Mouse (Mus musculus): ENCODE results near the gene Liph. TPM values are rescaled to one million over a fixed set of nuclear protein-coding genes. Genes with fewer than 3 reads are reported as not detected.
"Not testable (repeated sequence)": the region's sequence is repeated elsewhere in the genome, so short reads cannot be mapped to it uniquely, and the experiment has no call there.

Gene Liph
- polyA plus RNA-seq, 1 experiment from 2014 or later = 0.54 TPM

GRCm38 (mm10) chr16:21996881-21997641 is 1.6 kb upstream of the Liph start:
- Histone ChIP-seq H3K27ac (peak overlapping the region; percentile 42), H3K27me3 (ENCODE audit: insufficient read depth, poor library complexity, severe bottlenecking) (peaks cover 3% of the 10 kb centered on the region; the same call in 1 of the 2 replicates), H3K9me3 (no peaks in the 10 kb centered on the region), H3K4me1 (peaks cover 15% of the 10 kb centered on the region), H3K36me3 (no peaks in the 10 kb centered on the region), H3K4me3 (no peak overlapping the region)
- 20% methylated on average over 5 of the region's 5 CpGs for WGBS
- no peak for DNase-seq (ENCODE audit: low spot score)

- WGBS = 42% methylated on average over 4 of the region's 4 CpGs
- peak overlapping the region; percentile 42 for H3K27ac ChIP-seq
- H3K27me3 ChIP-seq (ENCODE audit: insufficient read depth, poor library complexity, severe bottlenecking) = peaks cover 3% of the 10 kb centered on the region; the same call in 1 of the 2 replicates
- no peaks in the 10 kb centered on the region for H3K36me3 ChIP-seq
- H3K4me3 ChIP-seq = no peak overlapping the region
- H3K9me3 ChIP-seq = no peaks in the 10 kb centered on the region
- no peak for DNase-seq (ENCODE audit: low spot score)
- H3K4me1 ChIP-seq = peaks cover 15% of the 10 kb centered on the region
These were observed 939 bp upstream of the Liph start for GRCm38 (mm10) chr16:21996402-21996801.

- 79% methylated on average over 2 of the region's 2 CpGs for WGBS
- Histone ChIP-seq H3K4me1 (peaks cover 6% of the 10 kb centered on the region), H3K36me3 (no peaks in the 10 kb centered on the region), H3K27me3 (ENCODE audit: insufficient read depth, poor library complexity, severe bottlenecking) (no peaks in the 10 kb centered on the region), H3K4me3 (no peak overlapping the region), H3K27ac (no peak overlapping the region), H3K9me3 (no peaks in the 10 kb centered on the region)
- DNase-seq (ENCODE audit: low spot score) = no peak
These were observed 3.7 kb downstream of the Liph start for GRCm38 (mm10) chr16:21991774-21992173.

- not testable (repeated sequence) for H3K4me1 ChIP-seq; H3K36me3 ChIP-seq; H3K27me3 ChIP-seq (ENCODE audit: insufficient read depth, poor library complexity, severe bottlenecking); H3K9me3 ChIP-seq; H3K4me3 ChIP-seq; DNase-seq (ENCODE audit: low spot score); H3K27ac ChIP-seq
These were observed 4.6 kb downstream of the Liph start for GRCm38 (mm10) chr16:21990893-21991292.

GRCm38 (mm10) chr16:21987956-21988355 is 7.5 kb downstream of the Liph start:
- Histone ChIP-seq H3K36me3 (no peaks in the 10 kb centered on the region), H3K4me1 (no peaks in the 10 kb centered on the region), H3K4me3 (no peak overlapping the region), H3K9me3 (no peaks in the 10 kb centered on the region), H3K27ac (no peak overlapping the region), H3K27me3 (ENCODE audit: insufficient read depth, poor library complexity, severe bottlenecking) (no peaks in the 10 kb centered on the region)
- WGBS = 66% methylated on average over 5 of the region's 5 CpGs
- DNase-seq (ENCODE audit: low spot score) = no peak

GRCm38 (mm10) chr16:21986191-21986590 is 9.3 kb downstream of the Liph start:
- Histone ChIP-seq H3K27me3 (ENCODE audit: insufficient read depth, poor library complexity, severe bottlenecking) (no peaks in the 10 kb centered on the region), H3K4me3 (no peak overlapping the region), H3K27ac (no peak overlapping the region), H3K9me3 (no peaks in the 10 kb centered on the region), H3K4me1 (no peaks in the 10 kb centered on the region), H3K36me3 (no peaks in the 10 kb centered on the region)
- WGBS = 58% methylated on average over 3 of the region's 3 CpGs
- DNase-seq (ENCODE audit: low spot score) = no peak

GRCm38 (mm10) chr16:21984091-21984490 is 11.4 kb downstream of the Liph start:
- Histone ChIP-seq H3K4me1 (no peaks in the 10 kb centered on the region), H3K36me3 (no peaks in the 10 kb centered on the region), H3K9me3 (no peaks in the 10 kb centered on the region), H3K27ac (no peak overlapping the region), H3K4me3 (no peak overlapping the region), H3K27me3 (ENCODE audit: insufficient read depth, poor library complexity, severe bottlenecking) (no peaks in the 10 kb centered on the region)
- WGBS = 80% methylated on average over 12 of the region's 12 CpGs
- DNase-seq (ENCODE audit: low spot score) = no peak

- WGBS = 90% methylated on average over 4 of the region's 4 CpGs
- Histone ChIP-seq H3K4me1 (no peaks in the 10 kb centered on the region), H3K9me3 (no peaks in the 10 kb centered on the region), H3K27ac (no peak overlapping the region), H3K36me3 (no peaks in the 10 kb centered on the region), H3K4me3 (no peak overlapping the region), H3K27me3 (ENCODE audit: insufficient read depth, poor library complexity, severe bottlenecking) (no peaks in the 10 kb centered on the region)
- DNase-seq (ENCODE audit: low spot score) = no peak
These were observed 11.9 kb downstream of the Liph start for GRCm38 (mm10) chr16:21983581-21983980.

GRCm38 (mm10) chr16:21983146-21983545 is 12.3 kb downstream of the Liph start:
- H3K27me3 ChIP-seq (ENCODE audit: insufficient read depth, poor library complexity, severe bottlenecking) = no peaks in the 10 kb centered on the region
- no peaks in the 10 kb centered on the region for H3K4me1 ChIP-seq
- no peak overlapping the region for H3K27ac ChIP-seq
- H3K36me3 ChIP-seq = no peaks in the 10 kb centered on the region
- WGBS = 89% methylated on average over 9 of the region's 9 CpGs
- no peak overlapping the region for H3K4me3 ChIP-seq
- H3K9me3 ChIP-seq = no peaks in the 10 kb centered on the region
- DNase-seq (ENCODE audit: low spot score) = no peak

GRCm38 (mm10) chr16:21977347-21977746 is 18.1 kb downstream of the Liph start:
- no peak overlapping the region for H3K27ac ChIP-seq
- WGBS = 74% methylated on average over 5 of the region's 5 CpGs
- H3K9me3 ChIP-seq = no peaks in the 10 kb centered on the region
- H3K36me3 ChIP-seq = no peaks in the 10 kb centered on the region
- DNase-seq (ENCODE audit: low spot score) = no peak
- H3K4me1 ChIP-seq = peaks cover 9% of the 10 kb centered on the region
- peaks cover 25% of the 10 kb centered on the region for H3K27me3 ChIP-seq (ENCODE audit: insufficient read depth, poor library complexity, severe bottlenecking)
- H3K4me3 ChIP-seq = no peak overlapping the region

GRCm38 (mm10) chr16:21976203-21976602 is 19.3 kb downstream of the Liph start:
- no peak overlapping the region for H3K27ac ChIP-seq

GRCm38 (mm10) chr16:21971446-21971845 is 24.0 kb downstream of the Liph start:
- Histone ChIP-seq H3K27ac (no peak overlapping the region), H3K4me3 (no peak overlapping the region), H3K9me3 (no peaks in the 10 kb centered on the region), H3K36me3 (no peaks in the 10 kb centered on the region), H3K27me3 (ENCODE audit: insufficient read depth, poor library complexity, severe bottlenecking) (peaks cover 19% of the 10 kb centered on the region), H3K4me1 (peaks cover 9% of the 10 kb centered on the region)
- 59% methylated on average over 4 of the region's 4 CpGs for WGBS
- DNase-seq (ENCODE audit: low spot score) = no peak

More at GRCm38 (mm10) chr16:21976203-21976602, 19.3 kb downstream of the Liph start:
- H3K27me3 ChIP-seq (ENCODE audit: insufficient read depth, poor library complexity, severe bottlenecking) = peaks cover 26% of the 10 kb centered on the region
- no peaks in the 10 kb centered on the region for H3K36me3 ChIP-seq
- no peaks in the 10 kb centered on the region for H3K9me3 ChIP-seq
- peak overlapping the region; percentile 47 for H3K4me3 ChIP-seq
- no peak for DNase-seq (ENCODE audit: low spot score)
- WGBS = 5% methylated on average over 16 of the region's 16 CpGs
- peaks cover 11% of the 10 kb centered on the region for H3K4me1 ChIP-seq

- Histone ChIP-seq H3K4me1 (0 out of 2 replicates have a peak, but pooled peaks cover 2% of the 10 kb centered on the region), H3K27ac (no peak overlapping the region), H3K27me3 (ENCODE audit: insufficient read depth, poor library complexity, severe bottlenecking) (peaks cover 16% of the 10 kb centered on the region), H3K9me3 (no peaks in the 10 kb centered on the region), H3K4me3 (no peak overlapping the region), H3K36me3 (no peaks in the 10 kb centered on the region)
- no peak for DNase-seq (ENCODE audit: low spot score)
- WGBS = 71% methylated on average over 6 of the region's 6 CpGs
These were observed 24.9 kb downstream of the Liph start for GRCm38 (mm10) chr16:21970536-21970935.

- H3K4me1 ChIP-seq = 0 out of 2 replicates have a peak, but pooled peaks cover 2% of the 10 kb centered on the region
- 69% methylated on average over 5 of the region's 5 CpGs for WGBS
These were observed 25.6 kb downstream of the Liph start for GRCm38 (mm10) chr16:21969874-21970273.

More at GRCm38 (mm10) chr16:21969874-21970273, 25.6 kb downstream of the Liph start:
- no peak overlapping the region for H3K27ac ChIP-seq
- no peak overlapping the region for H3K4me3 ChIP-seq
- H3K36me3 ChIP-seq = no peaks in the 10 kb centered on the region
- H3K27me3 ChIP-seq (ENCODE audit: insufficient read depth, poor library complexity, severe bottlenecking) = peaks cover 11% of the 10 kb centered on the region; the same call in 1 of the 2 replicates
- H3K9me3 ChIP-seq = no peaks in the 10 kb centered on the region
- no peak for DNase-seq (ENCODE audit: low spot score)
